Mouse (Mus musculus): ENCODE measurements around the gene Nlrp10. TPM values are rescaled to one million over a fixed set of nuclear protein-coding genes. Genes with fewer than 3 reads are reported as not detected.

The Nlrp10 gene
- total and polyA plus RNA-seq, 3 experiments: 0.35 to 0.53 TPM; not detected in 1

DNA sequence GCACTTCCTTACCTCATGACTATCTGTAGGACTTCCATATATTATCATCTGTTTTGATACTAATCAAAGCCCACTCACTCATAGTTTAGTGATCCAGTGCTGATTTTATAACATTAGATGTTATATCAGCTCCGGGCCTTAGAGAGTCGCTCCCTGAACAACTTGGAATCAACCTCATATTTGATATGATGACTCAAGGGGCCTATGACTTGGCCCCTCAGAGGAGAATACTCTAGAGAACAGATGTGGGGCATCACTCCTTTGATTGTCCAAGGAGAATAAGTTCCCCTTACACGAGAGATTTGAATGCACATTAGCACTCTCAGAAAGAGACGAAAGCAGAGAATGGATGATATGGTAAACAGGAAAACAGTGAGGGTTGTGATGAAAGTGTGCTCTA, 45.1 kb downstream of the Nlrp10 start, which contains the start of gene Olfr518:
Gene Olfr518 (minus strand): TSS at position 101 of the 400 bp plus-strand sequence.
- Histone ChIP-seq H3K4me3 (ENCODE audit: control insufficient read depth in 1 of 2, insufficient read depth in 1 of 2, low read depth in 2 of 2, low read length in 2 of 2) (no peak within 1 kb of the TSS), H3K79me2 (ENCODE audit: control insufficient read depth, insufficient read depth, low read length, poor library complexity) (no peaks in the 10 kb centered on the region), H3K36me3 (ENCODE audit: control insufficient read depth in 1 of 2, insufficient read depth in 2 of 2, low read length in 2 of 2) (no peaks in the 10 kb centered on the region), H3K9ac (ENCODE audit: control insufficient read depth, low read depth, low read length, poor library complexity, severe bottlenecking) (no peak within 1 kb of the TSS), H3K27me3 (ENCODE audit: control insufficient read depth in 1 of 2, insufficient read depth in 2 of 2, low read length in 2 of 2) (no peaks in the 10 kb centered on the region), H3K27ac (ENCODE audit: control insufficient read depth, low read depth, low read length) (no peak within 1 kb of the TSS), H3K9me3 (replicated peaks; ENCODE audit: insufficient read depth, low read length) (no peaks in the 10 kb centered on the region), H3K4me1 (ENCODE audit: control insufficient read depth in 1 of 2, insufficient read depth in 2 of 2, low read length in 2 of 2) (no peaks in the 10 kb centered on the region)
- TF ChIP-seq KAT2A (conservative IDR thresholded peaks at IDR 0.05; ENCODE audit: low read depth, low read length): no peak
- DNase-seq (ENCODE audit: low read depth, low spot score): no peak

DNA sequence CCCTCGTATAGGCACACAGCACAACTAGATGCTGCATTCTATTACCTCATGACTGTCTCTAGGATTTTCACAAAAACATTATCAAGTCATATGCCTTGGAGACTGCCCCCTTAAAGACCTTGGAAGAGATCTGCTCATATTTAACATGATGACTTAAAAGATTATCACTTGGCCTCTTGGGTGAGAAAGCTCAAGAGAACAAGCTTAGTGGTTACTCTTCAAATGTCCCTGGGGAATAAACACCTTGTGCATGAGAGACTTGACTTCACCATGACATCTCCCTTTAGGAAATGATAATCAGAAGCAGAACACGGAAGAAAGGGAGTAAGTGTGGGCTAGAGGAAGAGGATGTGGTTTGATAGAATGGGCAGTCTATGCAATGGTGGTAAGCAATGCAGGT, 57.7 kb downstream of the Nlrp10 start, which contains the start of gene Olfr517:
Gene Olfr517 (minus strand): TSS at position 101 of the 400 bp plus-strand sequence.
- TF ChIP-seq E2F4 (IDR thresholded peaks at IDR 0.05; ENCODE audit: borderline replicate concordance, low read depth, low read length) (no peak), USF1 (IDR thresholded peaks at IDR 0.05; ENCODE audit: low read depth, low read length) (no peak), MAZ (IDR thresholded peaks at IDR 0.05; ENCODE audit: low read depth, low read length) (no peak), CHD1 (IDR thresholded peaks at IDR 0.05; ENCODE audit: low read depth, low read length) (no peak), EP300 (IDR thresholded peaks at IDR 0.05; ENCODE audit: low read depth in 1 of 2, low read length in 2 of 2) (no peak), TAL1 (IDR thresholded peaks at IDR 0.05; ENCODE audit: low read length) (no peak), ZMIZ1 (IDR thresholded peaks at IDR 0.05; ENCODE audit: low read depth, low read length) (no peak), ZC3H11A (IDR thresholded peaks at IDR 0.05; ENCODE audit: low read depth, low read length) (no peak), TBP (IDR thresholded peaks at IDR 0.05; ENCODE audit: low read depth, low read length) (no peak)
- Histone ChIP-seq H3K9me3 (replicated peaks; ENCODE audit: insufficient read depth, low read length) (no peaks in the 10 kb centered on the region), H3K36me3 (ENCODE audit: control insufficient read depth in 1 of 2, insufficient read depth in 2 of 2, low read length in 2 of 2) (no peaks in the 10 kb centered on the region), H3K27me3 (ENCODE audit: control insufficient read depth in 1 of 2, insufficient read depth in 2 of 2, low read length in 2 of 2) (no peaks in the 10 kb centered on the region), H3K4me1 (ENCODE audit: control insufficient read depth in 1 of 2, insufficient read depth in 2 of 2, low read length in 2 of 2) (no peaks in the 10 kb centered on the region), H3K4me3 (ENCODE audit: control insufficient read depth in 1 of 2, insufficient read depth in 1 of 2, low read depth in 2 of 2, low read length in 2 of 2) (no peak within 1 kb of the TSS), H3K9ac (ENCODE audit: control insufficient read depth, low read depth, low read length, poor library complexity, severe bottlenecking) (no peak within 1 kb of the TSS), H3K79me2 (ENCODE audit: control insufficient read depth, insufficient read depth, low read length, poor library complexity) (no peaks in the 10 kb centered on the region), H3K27ac (ENCODE audit: control insufficient read depth, low read depth, low read length) (no peak within 1 kb of the TSS)
- DNase-seq (ENCODE audit: low read depth, low spot score): no peak

Other genes with a start within 250 kb of the Nlrp10 start
- gene Olfr512, start 216.9 kb downstream of the Nlrp10 start, total RNA-seq (2012; rRNA removed): not detected in 2 replicates
- gene Olfr512, start 216.9 kb downstream of the Nlrp10 start, polyA plus RNA-seq (2012; ENCODE audit: insufficient read depth in 1 of 2, insufficient read length in 2 of 2, low read depth in 1 of 2, low replicate concordance in 2 of 2, missing spikeins in 1 of 2): not detected
- not detected in 2 replicates for gene Olfr513, start 179.2 kb downstream of the Nlrp10 start, total RNA-seq (2012; rRNA removed)
- gene Olfr513, start 179.2 kb downstream of the Nlrp10 start, polyA plus RNA-seq (2012; ENCODE audit: insufficient read depth in 1 of 2, insufficient read length in 2 of 2, low read depth in 1 of 2, low replicate concordance in 2 of 2, missing spikeins in 1 of 2): not detected
- gene Olfr514, start 104.2 kb downstream of the Nlrp10 start, total RNA-seq (2012; rRNA removed): not detected in 2 replicates
- not detected for gene Olfr514, start 104.2 kb downstream of the Nlrp10 start, polyA plus RNA-seq (2012; ENCODE audit: insufficient read depth in 1 of 2, insufficient read length in 2 of 2, low read depth in 1 of 2, low replicate concordance in 2 of 2, missing spikeins in 1 of 2)
- not detected in 2 replicates for gene Olfr516, start 79.6 kb downstream of the Nlrp10 start, total RNA-seq (2012; rRNA removed)
- gene Olfr516, start 79.6 kb downstream of the Nlrp10 start, polyA plus RNA-seq (2012; ENCODE audit: insufficient read depth in 1 of 2, insufficient read length in 2 of 2, low read depth in 1 of 2, low replicate concordance in 2 of 2, missing spikeins in 1 of 2): not detected
- gene Olfr517, start 57.8 kb downstream of the Nlrp10 start, total RNA-seq (2012; rRNA removed): not detected in 2 replicates
- gene Olfr517, start 57.8 kb downstream of the Nlrp10 start, polyA plus RNA-seq (2012; ENCODE audit: insufficient read depth in 1 of 2, insufficient read length in 2 of 2, low read depth in 1 of 2, low replicate concordance in 2 of 2, missing spikeins in 1 of 2): not detected
- gene Olfr518, start 45.2 kb downstream of the Nlrp10 start, total RNA-seq (2012; rRNA removed): not detected in 2 replicates
- gene Olfr518, start 45.2 kb downstream of the Nlrp10 start, polyA plus RNA-seq (2012; ENCODE audit: insufficient read depth in 1 of 2, insufficient read length in 2 of 2, low read depth in 1 of 2, low replicate concordance in 2 of 2, missing spikeins in 1 of 2): not detected
- gene Olfr519, start 35.8 kb downstream of the Nlrp10 start, total RNA-seq (2012; rRNA removed): not detected in 2 replicates
- gene Olfr519, start 35.8 kb downstream of the Nlrp10 start, polyA plus RNA-seq (2012; ENCODE audit: insufficient read depth in 1 of 2, insufficient read length in 2 of 2, low read depth in 1 of 2, low replicate concordance in 2 of 2, missing spikeins in 1 of 2): not detected
- 123 and 145 TPM in 2 replicates for gene Eif3f, start 4.2 kb upstream of the Nlrp10 start, total RNA-seq (2012; rRNA removed)
- 100 to 1,000 TPM; 226 to 283 TPM for gene Eif3f, start 4.2 kb upstream of the Nlrp10 start, polyA plus RNA-seq (2012; ENCODE audit: insufficient read depth in 1 of 2, insufficient read length in 2 of 2, low read depth in 1 of 2, low replicate concordance in 2 of 2, missing spikeins in 1 of 2)
- gene Tub, start 20.2 kb upstream of the Nlrp10 start, total RNA-seq (2012; rRNA removed): not detected in 2 replicates
- gene Tub, start 20.2 kb upstream of the Nlrp10 start, polyA plus RNA-seq (2012; ENCODE audit: insufficient read depth in 1 of 2, insufficient read length in 2 of 2, low read depth in 1 of 2, low replicate concordance in 2 of 2, missing spikeins in 1 of 2): not detected
- not detected in 2 replicates for gene Ric3, start 153.2 kb upstream of the Nlrp10 start, total RNA-seq (2012; rRNA removed)
- not detected for gene Ric3, start 153.2 kb upstream of the Nlrp10 start, polyA plus RNA-seq (2012; ENCODE audit: insufficient read depth in 1 of 2, insufficient read length in 2 of 2, low read depth in 1 of 2, low replicate concordance in 2 of 2, missing spikeins in 1 of 2)
- gene Lmo1, start 245.0 kb upstream of the Nlrp10 start, total RNA-seq (2012; rRNA removed): not detected in 2 replicates
- gene Lmo1, start 245.0 kb upstream of the Nlrp10 start, polyA plus RNA-seq (2012; ENCODE audit: insufficient read depth in 1 of 2, insufficient read length in 2 of 2, low read depth in 1 of 2, low replicate concordance in 2 of 2, missing spikeins in 1 of 2): not detected